Mouse (Mus musculus) adrenal gland, postnatal 14 days (tissue): ENCODE results near the gene Zfp1. TPM values are rescaled to one million over a fixed set of nuclear protein-coding genes. Genes with fewer than 3 reads are reported as not detected.

ENCODE experiments used
- DNase-seq: peaks from one replicate; pipeline ENCODE4 v3.0.0; 2021; ENCODE audit warnings: mixed read lengths
- total RNA-seq: library from RNA; stranded (reverse); gene quantifications from 2 replicates; pipeline ENCODE4 v1.2.3, GENCODE M21; 2021

Zfp1 gene
- total RNA-seq, 1 experiment from 2014 or later = 9.2 TPM

GRCm38 (mm10) chr8:111676237-111676636 is 33.0 kb downstream of the Zfp1 start:
- DNase-seq = peak; percentile 20

DNA sequence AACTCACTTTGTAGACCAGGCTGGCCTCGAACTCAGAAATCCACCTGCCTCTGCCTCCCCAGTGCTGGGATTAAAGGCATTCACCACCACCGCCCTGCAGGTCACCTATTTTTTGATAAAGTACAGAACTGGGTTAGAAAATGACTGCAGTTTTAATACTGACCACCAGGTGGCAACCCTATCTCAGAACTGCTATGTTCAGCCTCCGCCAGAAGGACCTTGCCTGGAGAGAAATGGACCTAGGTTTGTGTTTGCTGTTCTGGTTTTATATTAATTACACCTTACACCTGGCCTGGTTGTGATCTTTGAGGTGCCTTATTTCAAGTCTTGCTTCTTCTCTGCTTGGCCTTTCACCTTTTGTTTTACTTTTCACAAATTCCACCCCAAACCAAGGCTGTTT is 34.9 kb downstream of the Zfp1 start:
- peak; percentile 75 for DNase-seq

DNA sequence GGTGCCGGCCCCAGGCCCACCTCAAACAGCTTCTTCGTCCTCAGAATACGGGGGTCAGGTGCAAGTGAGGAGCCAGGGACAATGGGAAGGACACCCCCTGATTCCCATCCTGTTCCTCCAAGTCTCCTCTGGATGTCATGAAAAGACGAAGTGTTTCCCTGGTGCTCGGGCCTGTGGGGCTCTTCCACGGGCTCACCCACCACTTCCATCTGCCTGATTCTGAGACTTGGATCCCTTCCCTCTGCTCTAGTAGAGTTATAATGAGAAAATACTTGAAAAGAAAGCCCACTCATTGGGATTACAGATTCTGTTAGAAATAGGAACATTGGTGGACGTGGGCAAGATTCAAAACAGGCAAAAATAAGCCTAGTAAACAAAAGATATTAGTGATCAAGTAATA is 35.6 kb downstream of the Zfp1 start:
- DNase-seq = no peak

DNA sequence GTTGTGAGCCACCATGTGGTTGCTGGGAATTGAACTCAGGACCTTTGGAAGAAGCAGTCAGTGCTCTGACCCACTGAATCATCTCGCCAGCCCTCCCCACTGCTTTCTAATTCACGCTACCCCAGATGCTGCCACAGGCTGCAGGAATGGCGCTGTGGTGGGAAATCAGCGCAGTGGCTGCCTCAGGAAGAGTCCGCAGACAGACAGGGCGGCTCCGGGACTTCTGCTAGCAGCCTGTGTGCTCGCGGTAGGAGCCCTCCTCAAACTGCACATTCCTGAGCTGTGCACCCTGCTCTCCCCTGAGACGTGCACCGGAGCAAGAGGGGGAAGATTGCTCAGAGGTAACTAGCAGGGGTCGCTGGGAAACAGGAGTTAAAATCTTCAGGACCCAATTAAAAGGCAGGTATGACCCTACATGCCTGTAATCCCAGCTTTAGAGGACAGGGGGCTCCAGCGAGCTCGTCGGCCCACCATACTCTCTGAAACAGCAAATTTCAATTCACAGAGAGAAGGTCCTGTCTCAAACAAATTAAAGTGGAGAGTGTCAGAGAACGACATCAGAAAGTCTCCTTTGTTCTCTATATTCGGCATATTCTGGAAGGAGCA is 37.3 kb downstream of the Zfp1 start:
- peak; percentile 30 for DNase-seq

DNA sequence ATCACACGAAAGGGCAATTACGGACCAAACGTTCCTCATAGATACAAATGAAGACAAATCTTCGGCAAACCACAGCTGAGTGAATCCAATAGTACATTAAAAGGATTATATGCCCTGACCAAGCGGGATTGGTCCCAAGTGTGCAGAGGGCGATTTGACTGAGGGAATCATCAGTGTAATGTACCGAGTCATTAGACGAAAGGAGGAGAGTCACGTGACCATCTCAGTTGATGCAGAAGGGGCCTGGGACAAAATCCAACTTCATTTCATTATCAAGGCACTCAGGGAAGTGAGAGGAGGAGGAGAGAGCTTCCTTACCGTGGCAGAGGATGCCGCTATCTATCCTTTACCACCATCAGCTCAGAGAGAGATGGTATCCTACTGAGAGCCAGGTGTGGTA is 38.0 kb downstream of the Zfp1 start:
- no peak for DNase-seq

DNA sequence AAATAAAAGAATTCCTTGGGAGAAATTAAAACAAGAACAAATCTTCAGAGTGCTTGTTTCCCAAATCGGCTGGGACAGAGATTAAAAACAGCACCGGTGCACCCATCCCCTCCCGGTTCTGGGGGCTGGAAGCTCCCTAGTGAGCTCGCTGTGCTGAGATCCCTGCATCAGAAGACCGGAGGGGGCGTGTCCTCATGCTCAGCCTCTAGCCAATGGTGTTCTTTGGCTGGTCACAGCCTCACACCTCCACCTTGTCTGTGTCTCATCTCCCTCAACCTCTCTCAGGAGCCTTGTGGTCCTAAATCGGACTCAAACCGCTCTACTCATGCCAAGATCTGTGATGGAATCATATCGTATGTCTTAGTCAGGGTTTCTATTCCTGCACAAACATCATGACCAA is 39.3 kb downstream of the Zfp1 start:
- DNase-seq = no peak

- DNase-seq = no peak
Observed at GRCm38 (mm10) chr8:111686881-111687280, 43.7 kb downstream of the Zfp1 start.

DNA sequence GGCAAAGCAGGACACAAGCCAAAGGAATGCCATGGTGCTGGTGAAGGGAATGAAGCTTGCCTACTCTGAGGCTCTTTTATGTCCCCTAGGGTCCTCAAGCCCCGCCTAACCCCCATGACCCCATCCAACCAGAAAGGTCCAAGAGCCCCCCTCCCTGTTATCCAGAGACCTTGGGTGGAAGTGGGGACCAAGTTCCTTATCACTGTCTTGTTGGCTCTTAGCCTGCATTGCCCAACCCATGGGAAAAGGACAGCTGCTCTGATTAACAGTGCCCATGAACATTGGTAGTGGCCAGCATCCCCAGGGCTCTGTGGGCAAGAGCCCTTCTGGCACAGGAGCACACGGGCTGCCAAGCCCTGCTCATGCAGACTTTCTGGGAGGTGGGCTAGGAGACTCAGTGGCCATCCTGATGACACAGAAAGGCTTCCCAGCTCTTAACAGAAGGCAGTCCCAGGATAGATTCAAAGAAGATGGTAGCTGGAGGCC is 47.8 kb downstream of the Zfp1 start, which contains the start of gene Ctrb1:
TSS of gene Ctrb1 (minus strand) at position 51 of the 486 bp plus-strand sequence.
- no peak for DNase-seq

GRCm38 (mm10) chr8:111693261-111693741 is 50.1 kb downstream of the Zfp1 start:
- no peak for DNase-seq

DNA sequence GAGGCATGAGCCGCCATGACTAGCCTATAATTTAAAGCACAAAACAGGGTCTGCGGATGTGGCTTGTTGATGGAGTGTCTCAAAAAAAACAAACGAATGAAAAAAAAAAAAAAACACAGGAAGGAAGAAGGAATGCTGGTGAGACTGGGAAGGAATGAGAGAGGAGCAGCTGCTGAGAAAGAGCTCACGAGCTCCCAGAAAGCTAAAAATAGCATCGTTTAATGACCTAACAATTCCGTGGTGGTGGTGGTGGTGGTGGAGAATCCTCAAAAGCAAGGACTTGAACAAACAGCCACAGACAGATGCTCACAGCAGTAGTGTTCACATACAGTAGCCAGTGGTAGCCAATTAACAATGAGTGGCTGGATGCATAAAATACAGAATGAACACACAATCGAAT is 52.2 kb downstream of the Zfp1 start:
- DNase-seq = no peak

- DNase-seq = no peak
Observed at GRCm38 (mm10) chr8:111697655-111698054, 54.5 kb downstream of the Zfp1 start.

DNA sequence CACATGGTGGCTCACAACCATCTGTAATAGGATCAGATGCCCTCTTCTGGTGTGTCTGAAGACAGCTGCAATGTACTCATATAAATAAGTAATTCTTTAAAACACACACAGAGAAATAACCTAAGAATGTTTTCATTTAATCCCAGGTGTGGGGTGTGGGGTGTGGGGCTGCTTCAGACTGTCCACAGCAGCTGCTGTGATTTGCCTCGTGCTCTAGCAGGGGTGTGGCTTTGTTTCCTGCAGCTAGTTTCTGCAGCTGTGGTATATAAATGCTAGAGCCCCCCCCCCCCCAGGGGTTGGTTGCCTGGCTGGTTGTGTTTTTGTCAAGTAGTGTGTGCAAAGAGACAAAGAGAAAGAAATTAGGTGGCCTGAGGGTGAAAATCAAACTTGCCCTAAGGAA is 55.8 kb downstream of the Zfp1 start:
- no peak for DNase-seq

GRCm38 (mm10) chr8:111700201-111700600 is 57.0 kb downstream of the Zfp1 start:
- DNase-seq = no peak

DNA sequence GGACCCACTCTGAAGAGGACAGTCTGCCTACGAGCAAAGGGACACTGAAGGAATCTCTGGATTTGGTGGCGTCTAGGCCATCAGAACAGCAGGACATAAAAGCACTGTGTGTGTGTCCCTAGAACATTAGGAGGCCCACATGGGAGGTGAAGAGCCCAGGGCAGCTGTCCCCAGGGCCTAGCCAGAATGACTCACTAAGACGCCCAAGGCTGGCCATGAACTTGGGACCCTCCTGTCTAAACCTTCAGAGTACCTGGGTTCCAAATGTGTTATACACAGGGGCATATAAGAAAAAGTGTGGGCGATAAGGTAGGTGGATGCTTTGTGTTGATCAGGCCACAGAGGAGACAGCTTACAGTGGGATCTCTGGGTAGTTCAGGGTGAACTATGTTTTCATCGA is 57.5 kb downstream of the Zfp1 start:
- DNase-seq = no peak

GRCm38 (mm10) chr8:111701380-111701779 is 58.2 kb downstream of the Zfp1 start:
- peak; percentile 8 for DNase-seq

DNA sequence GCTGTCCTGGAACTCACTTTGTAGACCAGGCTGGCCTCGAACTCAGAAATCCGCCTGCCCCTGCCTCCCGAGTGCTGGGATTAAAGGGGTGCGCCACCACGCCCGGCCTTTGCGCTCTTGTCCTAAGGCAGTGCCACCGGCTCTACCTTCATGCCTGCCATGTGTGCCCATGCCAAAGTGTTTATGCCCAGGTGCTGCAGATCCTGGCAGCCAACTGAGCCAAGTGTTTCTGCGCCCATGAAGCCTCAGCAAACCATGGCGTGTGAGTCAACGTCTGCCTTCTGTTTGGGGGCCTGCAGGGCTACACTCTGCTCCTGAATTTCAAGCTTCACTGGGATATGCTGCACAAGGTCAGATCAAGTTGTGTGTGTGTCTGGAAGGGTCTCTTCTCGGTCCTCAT is 61.4 kb downstream of the Zfp1 start:
- DNase-seq = no peak

DNA sequence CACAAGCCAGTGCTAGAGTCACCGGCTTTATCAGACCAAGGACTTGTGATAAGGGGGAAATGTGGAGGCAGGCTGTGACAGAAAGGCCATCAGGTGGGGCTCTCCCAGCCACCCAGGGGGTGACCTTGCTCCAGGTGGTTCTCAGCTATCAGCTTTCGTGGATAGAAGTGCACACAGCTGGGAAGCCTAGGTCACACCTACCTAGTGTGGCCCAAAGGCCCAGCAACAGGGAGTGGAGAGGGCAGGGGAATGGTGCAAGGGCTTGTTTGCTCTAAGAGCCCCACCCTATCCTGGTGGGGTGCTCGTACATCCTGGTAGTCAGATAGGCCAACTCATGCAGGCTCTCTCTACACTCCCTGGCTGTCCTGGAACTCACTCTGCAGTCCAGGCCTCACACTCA is 62.0 kb downstream of the Zfp1 start:
- DNase-seq = peak; percentile 19

- no peak for DNase-seq
Observed at GRCm38 (mm10) chr8:111705699-111706098, 62.5 kb downstream of the Zfp1 start.

DNA sequence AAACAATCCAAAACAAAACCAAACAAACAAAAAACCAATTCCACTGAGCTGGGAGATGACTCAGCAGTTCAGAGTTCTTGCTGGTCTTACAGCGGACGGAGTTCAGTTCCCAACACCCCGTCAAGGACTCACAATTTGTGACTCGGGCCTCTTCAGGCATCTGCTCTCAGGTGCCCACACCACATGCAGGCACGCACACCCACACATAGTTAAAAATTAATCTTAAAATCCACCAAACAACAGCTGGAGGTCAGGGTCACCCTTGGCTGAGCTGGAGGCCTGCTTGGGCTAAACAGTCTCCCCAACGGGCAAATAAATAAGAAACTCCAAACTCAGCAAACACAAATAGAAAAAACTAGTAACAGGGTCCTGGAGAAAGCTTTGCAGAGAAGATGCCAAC is 65.1 kb downstream of the Zfp1 start:
- DNase-seq = peak; percentile 24

GRCm38 (mm10) chr8:111709223-111709622 is 66.0 kb downstream of the Zfp1 start:
- DNase-seq = peak; percentile 29

DNA sequence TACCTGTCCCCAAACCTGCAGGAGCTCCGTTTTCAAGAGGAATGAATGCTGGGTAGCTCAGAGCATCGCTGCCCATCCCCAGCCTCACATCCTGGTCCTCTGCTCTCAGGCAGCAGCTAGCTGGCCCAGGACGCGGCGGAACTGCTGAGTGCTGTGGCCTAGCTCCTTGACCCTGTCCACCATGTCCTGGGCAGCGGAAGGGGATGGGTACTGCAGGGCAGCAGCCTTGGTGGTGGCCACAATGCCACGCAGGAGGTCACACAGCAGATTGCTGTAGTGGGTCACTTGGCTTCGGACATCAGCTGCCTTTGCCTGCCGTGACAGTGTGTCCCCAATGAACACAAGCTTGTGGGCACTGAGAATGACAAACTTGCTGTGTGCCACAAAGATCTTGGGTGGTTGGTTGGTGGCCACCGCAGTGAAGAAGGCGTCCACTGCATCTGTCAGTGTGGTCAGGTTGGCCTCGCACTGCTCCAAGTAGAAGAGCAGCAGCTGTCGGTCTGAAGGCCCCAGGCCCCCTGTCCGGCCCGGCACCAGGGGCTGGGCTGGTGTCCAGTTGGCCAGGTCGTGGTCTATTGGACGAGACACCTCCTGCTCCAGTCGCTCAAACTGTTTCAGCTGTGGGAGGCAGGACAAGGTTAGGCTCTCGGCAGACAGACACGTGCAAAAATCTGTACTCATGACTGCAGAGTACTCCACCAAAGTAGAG is 67.7 kb downstream of the Zfp1 start:
- DNase-seq = no peak

DNA sequence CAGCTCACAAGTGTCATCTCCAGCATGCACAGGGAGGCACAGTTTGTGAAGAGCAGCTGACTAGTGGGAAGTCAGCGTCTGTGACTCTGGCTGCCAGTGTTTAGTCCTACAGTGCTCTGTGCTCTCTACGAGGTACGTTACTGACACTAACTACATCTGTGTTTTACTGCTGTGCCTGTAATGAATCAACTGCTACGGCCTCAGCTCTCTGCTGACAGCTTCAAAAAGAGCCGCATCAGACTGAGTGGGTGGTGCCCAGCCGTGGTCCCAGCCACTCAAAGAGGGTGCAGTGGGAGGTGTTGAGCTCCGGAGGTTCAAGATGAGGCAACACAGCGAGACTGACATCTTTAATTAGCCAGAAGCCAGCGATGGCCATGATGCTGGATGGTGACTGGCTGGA is 68.9 kb downstream of the Zfp1 start:
- DNase-seq = peak; percentile 8

DNA sequence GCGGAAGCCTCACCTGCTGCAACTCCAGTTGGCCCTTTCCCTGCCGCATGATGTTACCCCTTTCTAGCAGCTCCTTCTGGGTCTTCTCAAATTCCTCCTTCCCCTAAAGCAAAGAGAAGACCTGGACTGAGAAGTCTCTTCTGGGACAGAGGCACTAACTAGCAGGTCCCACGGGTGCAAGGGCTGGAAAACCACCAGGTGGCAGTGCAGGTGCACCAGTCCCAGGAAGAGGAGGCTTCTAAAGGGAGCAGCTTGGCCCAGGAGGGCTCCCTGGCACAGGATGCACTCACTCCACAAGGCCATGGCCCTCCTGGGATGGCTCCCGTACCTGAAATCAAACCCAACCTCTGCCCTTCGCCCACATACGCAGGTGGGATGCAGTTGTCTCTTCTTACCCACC is 69.4 kb downstream of the Zfp1 start:
- DNase-seq = peak; percentile 88

- DNase-seq = no peak
Observed at GRCm38 (mm10) chr8:111713291-111713690, 70.1 kb downstream of the Zfp1 start.
